Mouse (Mus musculus) midbrain, embryonic 11.5 days (tissue): ENCODE results near the gene Gm42417. TPM values are rescaled to one million over a fixed set of nuclear protein-coding genes. Genes with fewer than 3 reads are reported as not detected.
A peak's percentile ranks its signal among the peaks of the same experiment; 100 is the strongest.

Source experiments
- ATAC-seq: fragments of 200-750 bp; cut with Nextera tagmentation; 2 replicates; pipeline ENCODE4 v1.8.0; 2017; ENCODE audit warnings: moderate TSS enrichment, moderate library complexity; ENCODE audit not compliant: low FRiP score
- DNase-seq: peaks from one replicate; pipeline ENCODE4 v3.0.0; 2015; ENCODE audit warnings: low spot score; ENCODE audit errors: missing footprints
- H3K27ac ChIP-seq: fragments of 300-500 bp; sonication (generic); 2 replicates; pipeline ENCODE4 v1.5.1; 2014; ENCODE audit warnings: low read depth, low read length
- H3K27me3 ChIP-seq: fragments of 300-500 bp; sonication (generic); 2 replicates; pipeline ENCODE4 v1.6.1; 2014; ENCODE audit warnings: mild to moderate bottlenecking, low read length, moderate library complexity, mixed read lengths; ENCODE audit not compliant: control insufficient read depth, insufficient read depth
- H3K36me3 ChIP-seq: fragments of 300-500 bp; sonication (generic); 2 replicates; pipeline ENCODE4 v1.6.1; 2014; ENCODE audit warnings: mild to moderate bottlenecking, low read length, moderate library complexity, mixed read lengths; ENCODE audit not compliant: control insufficient read depth, insufficient read depth
- H3K4me1 ChIP-seq: fragments of 300-500 bp; sonication (generic); 2 replicates; pipeline ENCODE4 v1.6.1; 2014; ENCODE audit warnings: low read length; ENCODE audit not compliant: control insufficient read depth, insufficient read depth
- H3K4me2 ChIP-seq: fragments of 300-500 bp; sonication (generic); 2 replicates; pipeline ENCODE4 v1.6.1; 2014; ENCODE audit warnings: mild to moderate bottlenecking, moderate library complexity
- H3K4me3 ChIP-seq: fragments of 300-500 bp; sonication (generic); 2 replicates; pipeline ENCODE4 v1.5.1; 2014; ENCODE audit warnings: low read depth, low read length
- H3K9ac ChIP-seq: fragments of 300-500 bp; sonication (generic); 2 replicates; pipeline ENCODE4 v1.6.1; 2014; ENCODE audit warnings: low read length
- H3K9me3 ChIP-seq: fragments of 300-500 bp; sonication (generic); 2 replicates; pipeline ENCODE4 v1.6.1; 2016; ENCODE audit warnings: low read length; ENCODE audit not compliant: control insufficient read depth
- WGBS: fragments of 180-500 bp; shearing (Covaris S2); extraction: QIAGEN DNeasy Blood & Tissue Kit; methylation state at CpG from one replicate; pipeline ENCODE4 v1.1.7; 2014; 5-methylcytosine and 5-hydroxymethylcytosine counted together
- polyA plus RNA-seq: library from polyadenylated mRNA; unstranded; fragments of >200 nt; fragmentation: Nextera tagmentation; extraction: Ambion mirVana; gene quantifications from 2 replicates; pipeline ENCODE4 v1.2.1, GENCODE M21; 2014

The Gm42417 gene
- polyA plus RNA-seq, 1 experiment from 2014 or later = not detected

GRCm38 (mm10) chr1:36531461-36531860 is 7.8 kb downstream of the Gm42417 start:
- Histone ChIP-seq H3K9me3 (no peaks in the 10 kb centered on the region), H3K27ac (no peak overlapping the region), H3K4me1 (no peaks in the 10 kb centered on the region; the same call in 1 of the 2 replicates), H3K36me3 (no peaks in the 10 kb centered on the region), H3K27me3 (no peaks in the 10 kb centered on the region), H3K9ac (no peak overlapping the region), H3K4me2 (no peak overlapping the region), H3K4me3 (no peak overlapping the region)
- no peak for ATAC-seq
- 92% methylated on average over 12 of the region's 12 CpGs for WGBS
- DNase-seq = no peak

- Histone ChIP-seq H3K27ac (no peak overlapping the region), H3K4me2 (no peak overlapping the region), H3K4me3 (no peak overlapping the region), H3K9me3 (no peaks in the 10 kb centered on the region), H3K27me3 (no peaks in the 10 kb centered on the region), H3K9ac (no peak overlapping the region), H3K36me3 (no peaks in the 10 kb centered on the region), H3K4me1 (no peaks in the 10 kb centered on the region; the same call in 1 of the 2 replicates)
- ATAC-seq (no peak), DNase-seq (no peak)
- 95% methylated on average over 7 of the region's 7 CpGs for WGBS
These were observed 8.3 kb downstream of the Gm42417 start for GRCm38 (mm10) chr1:36530962-36531361.

- DNase-seq (no peak), ATAC-seq (no peak)
- Histone ChIP-seq H3K36me3 (peaks cover 1% of the 10 kb centered on the region), H3K9ac (no peak overlapping the region), H3K27me3 (no peaks in the 10 kb centered on the region), H3K27ac (no peak overlapping the region), H3K4me3 (no peak overlapping the region), H3K4me2 (no peak overlapping the region), H3K4me1 (no peaks in the 10 kb centered on the region; the same call in 1 of the 2 replicates), H3K9me3 (no peaks in the 10 kb centered on the region)
- WGBS = 82% methylated on average over 8 of the region's 8 CpGs
These were observed 8.7 kb downstream of the Gm42417 start for GRCm38 (mm10) chr1:36530485-36530884.

- no peaks in the 10 kb centered on the region for H3K27me3 ChIP-seq
- DNase-seq (no peak), ATAC-seq (no peak)
- H3K4me3 ChIP-seq = no peak overlapping the region
- no peak overlapping the region for H3K4me2 ChIP-seq
- WGBS = 95% methylated on average over 4 of the region's 4 CpGs
- H3K4me1 ChIP-seq = no peaks in the 10 kb centered on the region; the same call in 1 of the 2 replicates
- H3K9ac ChIP-seq = no peak overlapping the region
- H3K36me3 ChIP-seq = peaks cover 7% of the 10 kb centered on the region
- H3K27ac ChIP-seq = no peak overlapping the region
- no peaks in the 10 kb centered on the region for H3K9me3 ChIP-seq
These were observed 9.4 kb downstream of the Gm42417 start for GRCm38 (mm10) chr1:36529875-36530274.

- 90% methylated on average over 4 of the region's 4 CpGs for WGBS
- no peaks in the 10 kb centered on the region; the same call in 1 of the 2 replicates for H3K4me1 ChIP-seq
- H3K27ac ChIP-seq = no peak overlapping the region
These were observed 10.0 kb downstream of the Gm42417 start for GRCm38 (mm10) chr1:36529274-36529673.

GRCm38 (mm10) chr1:36528351-36528750 is 10.9 kb downstream of the Gm42417 start:
- no peaks in the 10 kb centered on the region; the same call in 1 of the 2 replicates for H3K4me1 ChIP-seq
- peak overlapping the region; percentile 71 for H3K27ac ChIP-seq
- no peak overlapping the region for H3K4me3 ChIP-seq
- H3K36me3 ChIP-seq = peaks cover 12% of the 10 kb centered on the region
- ATAC-seq (peak; percentile 73), DNase-seq (peak; percentile 89)
- H3K27me3 ChIP-seq = no peaks in the 10 kb centered on the region
- no peak overlapping the region for H3K9ac ChIP-seq
- H3K4me2 ChIP-seq = no peak overlapping the region
- 32% methylated on average over 1 of the region's 1 CpGs for WGBS
- H3K9me3 ChIP-seq = no peaks in the 10 kb centered on the region

More at GRCm38 (mm10) chr1:36529274-36529673, 10.0 kb downstream of the Gm42417 start:
- Histone ChIP-seq H3K4me2 (no peak overlapping the region), H3K9me3 (no peaks in the 10 kb centered on the region), H3K36me3 (peaks cover 11% of the 10 kb centered on the region), H3K27me3 (no peaks in the 10 kb centered on the region), H3K4me3 (no peak overlapping the region), H3K9ac (no peak overlapping the region)
- DNase-seq (no peak), ATAC-seq (no peak)

GRCm38 (mm10) chr1:36526903-36527302 is 12.3 kb downstream of the Gm42417 start:
- Histone ChIP-seq H3K27me3 (no peaks in the 10 kb centered on the region), H3K9me3 (no peaks in the 10 kb centered on the region), H3K4me1 (no peaks in the 10 kb centered on the region; the same call in 1 of the 2 replicates), H3K36me3 (peaks cover 12% of the 10 kb centered on the region), H3K9ac (no peak overlapping the region), H3K4me2 (no peak overlapping the region), H3K4me3 (no peak overlapping the region), H3K27ac (no peak overlapping the region)
- WGBS = 94% methylated on average over 10 of the region's 10 CpGs
- DNase-seq (no peak), ATAC-seq (no peak)

- peaks cover 17% of the 10 kb centered on the region for H3K36me3 ChIP-seq
- no peak overlapping the region for H3K9ac ChIP-seq
- no peaks in the 10 kb centered on the region; the same call in 1 of the 2 replicates for H3K4me1 ChIP-seq
- H3K9me3 ChIP-seq = no peaks in the 10 kb centered on the region
- H3K4me2 ChIP-seq = no peak overlapping the region
- no peaks in the 10 kb centered on the region for H3K27me3 ChIP-seq
- H3K27ac ChIP-seq = no peak overlapping the region
- H3K4me3 ChIP-seq = no peak overlapping the region
- ATAC-seq (no peak), DNase-seq (no peak)
- WGBS = 93% methylated on average over 12 of the region's 12 CpGs
These were observed 13.5 kb downstream of the Gm42417 start for GRCm38 (mm10) chr1:36525774-36526173.

GRCm38 (mm10) chr1:36524058-36524457 is 15.2 kb downstream of the Gm42417 start:
- Histone ChIP-seq H3K4me1 (no peaks in the 10 kb centered on the region; the same call in 1 of the 2 replicates), H3K27ac (no peak overlapping the region), H3K9me3 (no peaks in the 10 kb centered on the region), H3K4me2 (no peak overlapping the region), H3K9ac (no peak overlapping the region), H3K4me3 (no peak overlapping the region), H3K36me3 (peaks cover 22% of the 10 kb centered on the region), H3K27me3 (no peaks in the 10 kb centered on the region)
- 94% methylated on average over 5 of the region's 5 CpGs for WGBS
- DNase-seq (no peak), ATAC-seq (no peak)
